Mouse (Mus musculus): ENCODE measurements at regions not wholly inside any gene's neighbourhood (a gene's known extent, or its start where the extent isn't known, plus 50 kb on each side); places are given as distances from the start of the nearest gene placed in this dataset.

GRCm38 (mm10) chr7:73308981-73309380, 66.3 kb upstream of the Rgma start:
- H3K27me3 ChIP-seq = 0 out of 2 replicates have a peak, but pooled peaks cover 10% of the 10 kb centered on the region

GRCm38 (mm10) chr7:73310056-73310455, 65.3 kb upstream of the Rgma start:
- Histone ChIP-seq H3K4me3 (no peak overlapping the region), H3K27ac (no peak overlapping the region), H3K27me3 (0 out of 2 replicates have a peak, but pooled peaks cover 10% of the 10 kb centered on the region), H3K9me3 (no peaks in the 10 kb centered on the region), H3K36me3 (no peaks in the 10 kb centered on the region), H3K9ac (no peak overlapping the region), H3K4me1 (peaks cover 13% of the 10 kb centered on the region; the same call in 1 of the 2 replicates), H3K4me2 (no peak overlapping the region)
- WGBS = 89% methylated on average over 10 of the region's 10 CpGs
- no peak for ATAC-seq (ENCODE audit: insufficient number of reproducible peaks, low FRiP score, low TSS enrichment, low read depth)

More at GRCm38 (mm10) chr7:73308981-73309380, 66.3 kb upstream of the Rgma start:
- H3K4me1 ChIP-seq = peaks cover 18% of the 10 kb centered on the region
- H3K4me2 ChIP-seq = no peak overlapping the region
- no peak for ATAC-seq (ENCODE audit: insufficient number of reproducible peaks, low FRiP score, low TSS enrichment, low read depth)
- no peaks in the 10 kb centered on the region for H3K9me3 ChIP-seq
- 70% methylated on average over 7 of the region's 7 CpGs for WGBS
- no peak overlapping the region for H3K4me3 ChIP-seq
- H3K9ac ChIP-seq = no peak overlapping the region
- no peaks in the 10 kb centered on the region for H3K36me3 ChIP-seq
- H3K27ac ChIP-seq = no peak overlapping the region

- 93% methylated on average over 15 of the region's 15 CpGs for WGBS
- H3K27ac ChIP-seq = no peak overlapping the region
- no peak overlapping the region for H3K4me2 ChIP-seq
- no peak overlapping the region for H3K9ac ChIP-seq
- H3K9me3 ChIP-seq = no peaks in the 10 kb centered on the region
- H3K36me3 ChIP-seq = no peaks in the 10 kb centered on the region
- H3K4me1 ChIP-seq = peaks cover 8% of the 10 kb centered on the region; the same call in 1 of the 2 replicates
- no peak for ATAC-seq (ENCODE audit: insufficient number of reproducible peaks, low FRiP score, low TSS enrichment, low read depth)
- H3K4me3 ChIP-seq = no peak overlapping the region
- H3K27me3 ChIP-seq = 0 out of 2 replicates have a peak, but pooled peaks cover 10% of the 10 kb centered on the region
These were observed 64.7 kb upstream of the Rgma start for GRCm38 (mm10) chr7:73310581-73311136.

GRCm38 (mm10) chr7:73315555-73315954, 59.8 kb upstream of the Rgma start:
- Histone ChIP-seq H3K27ac (no peak overlapping the region), H3K4me1 (peaks cover 11% of the 10 kb centered on the region), H3K36me3 (no peaks in the 10 kb centered on the region), H3K9ac (no peak overlapping the region), H3K9me3 (no peaks in the 10 kb centered on the region), H3K27me3 (no peaks in the 10 kb centered on the region; the same call in 1 of the 2 replicates), H3K4me2 (no peak overlapping the region), H3K4me3 (no peak overlapping the region)
- ATAC-seq (ENCODE audit: insufficient number of reproducible peaks, low FRiP score, low TSS enrichment, low read depth) = no peak
- 54% methylated on average over 3 of the region's 3 CpGs for WGBS

GRCm38 (mm10) chr7:73317574-73317973, 57.7 kb upstream of the Rgma start:
- WGBS = 94% methylated on average over 4 of the region's 4 CpGs
- Histone ChIP-seq H3K9ac (no peak overlapping the region), H3K27ac (no peak overlapping the region), H3K4me1 (peaks cover 16% of the 10 kb centered on the region), H3K9me3 (no peaks in the 10 kb centered on the region), H3K27me3 (peaks cover 3% of the 10 kb centered on the region; the same call in 1 of the 2 replicates), H3K4me3 (no peak overlapping the region), H3K36me3 (no peaks in the 10 kb centered on the region), H3K4me2 (no peak overlapping the region)
- ATAC-seq (ENCODE audit: insufficient number of reproducible peaks, low FRiP score, low TSS enrichment, low read depth) = no peak

GRCm38 (mm10) chr7:73319004-73319403, 56.3 kb upstream of the Rgma start:
- WGBS = 90% methylated on average over 6 of the region's 6 CpGs
- H3K4me1 ChIP-seq = peaks cover 24% of the 10 kb centered on the region
- peaks cover 3% of the 10 kb centered on the region; the same call in 1 of the 2 replicates for H3K27me3 ChIP-seq
- no peak overlapping the region for H3K4me2 ChIP-seq
- no peaks in the 10 kb centered on the region for H3K9me3 ChIP-seq
- H3K27ac ChIP-seq = no peak overlapping the region
- no peak for ATAC-seq (ENCODE audit: insufficient number of reproducible peaks, low FRiP score, low TSS enrichment, low read depth)
- no peaks in the 10 kb centered on the region for H3K36me3 ChIP-seq
- no peak overlapping the region for H3K9ac ChIP-seq
- H3K4me3 ChIP-seq = no peak overlapping the region

- no peak for ATAC-seq (ENCODE audit: insufficient number of reproducible peaks, low FRiP score, low TSS enrichment, low read depth)
- Histone ChIP-seq H3K9ac (no peak overlapping the region), H3K27ac (peak overlapping the region; percentile 47; the same call in 1 of the 2 replicates), H3K4me3 (no peak overlapping the region), H3K9me3 (no peaks in the 10 kb centered on the region), H3K4me2 (no peak overlapping the region), H3K4me1 (peaks cover 24% of the 10 kb centered on the region), H3K36me3 (no peaks in the 10 kb centered on the region), H3K27me3 (peaks cover 3% of the 10 kb centered on the region; the same call in 1 of the 2 replicates)
- WGBS = 28% methylated on average over 7 of the region's 7 CpGs
These were observed 55.3 kb upstream of the Rgma start for GRCm38 (mm10) chr7:73319994-73320393.

- 70% methylated on average over 8 of the region's 8 CpGs for WGBS
- Histone ChIP-seq H3K9ac (no peak overlapping the region), H3K27me3 (peaks cover 3% of the 10 kb centered on the region; the same call in 1 of the 2 replicates), H3K4me3 (no peak overlapping the region), H3K9me3 (no peaks in the 10 kb centered on the region), H3K4me1 (peaks cover 27% of the 10 kb centered on the region), H3K27ac (no peak overlapping the region), H3K4me2 (no peak overlapping the region), H3K36me3 (no peaks in the 10 kb centered on the region)
- no peak for ATAC-seq (ENCODE audit: insufficient number of reproducible peaks, low FRiP score, low TSS enrichment, low read depth)
These were observed 52.7 kb upstream of the Rgma start for GRCm38 (mm10) chr7:73322466-73323151.

GRCm38 (mm10) chr7:73323556-73323955, 51.8 kb upstream of the Rgma start:
- peak overlapping the region; percentile 37 for H3K4me2 ChIP-seq
- WGBS = 32% methylated on average over 12 of the region's 12 CpGs
- H3K36me3 ChIP-seq = no peaks in the 10 kb centered on the region
- peaks cover 36% of the 10 kb centered on the region for H3K4me1 ChIP-seq
- no peak overlapping the region for H3K9ac ChIP-seq
- no peak overlapping the region for H3K27ac ChIP-seq
- peak overlapping the region; percentile 21 for H3K4me3 ChIP-seq
- no peak for ATAC-seq (ENCODE audit: insufficient number of reproducible peaks, low FRiP score, low TSS enrichment, low read depth)
- no peaks in the 10 kb centered on the region for H3K9me3 ChIP-seq
- H3K27me3 ChIP-seq = peaks cover 3% of the 10 kb centered on the region; the same call in 1 of the 2 replicates

GRCm38 (mm10) chr7:73325503-73325902, 49.8 kb upstream of the Rgma start:
- Histone ChIP-seq H3K36me3 (no peaks in the 10 kb centered on the region), H3K27me3 (peaks cover 3% of the 10 kb centered on the region; the same call in 1 of the 2 replicates), H3K27ac (no peak overlapping the region), H3K4me2 (no peak overlapping the region), H3K4me1 (peaks cover 27% of the 10 kb centered on the region), H3K9me3 (no peaks in the 10 kb centered on the region), H3K4me3 (no peak overlapping the region), H3K9ac (no peak overlapping the region)
- WGBS = 91% methylated on average over 5 of the region's 5 CpGs
- no peak for ATAC-seq (ENCODE audit: insufficient number of reproducible peaks, low FRiP score, low TSS enrichment, low read depth)

Measured in limb, embryonic 15.5 days (tissue).